Mouse (Mus musculus) gastrocnemius, postnatal 4 days (tissue): ENCODE results near the gene Lmntd1. TPM values are rescaled to one million over a fixed set of nuclear protein-coding genes. Genes with fewer than 3 reads are reported as not detected.

Experiments
- total RNA-seq, 2 experiments: library from RNA; stranded (reverse); gene quantifications; 2 replicates each; pipeline ENCODE4 v1.2.3; 2021

Lmntd1 gene
- total RNA-seq, 2 experiments from 2014 or later: 0.56 to 0.57 TPM

Other genes with a start within 250 kb of the Lmntd1 start
- gene Tuba3b, start 1.4 kb upstream of the Lmntd1 start, total RNA-seq: not detected
- gene Rassf8, start 132.4 kb upstream of the Lmntd1 start, total RNA-seq: 10 to 100 TPM; 55.0 to 55.6 TPM